Mouse (Mus musculus): ENCODE measurements at regions not wholly inside any gene's neighbourhood (a gene's known extent, or its start where the extent isn't known, plus 50 kb on each side); places are given as distances from the start of the nearest gene placed in this dataset.

DNA sequence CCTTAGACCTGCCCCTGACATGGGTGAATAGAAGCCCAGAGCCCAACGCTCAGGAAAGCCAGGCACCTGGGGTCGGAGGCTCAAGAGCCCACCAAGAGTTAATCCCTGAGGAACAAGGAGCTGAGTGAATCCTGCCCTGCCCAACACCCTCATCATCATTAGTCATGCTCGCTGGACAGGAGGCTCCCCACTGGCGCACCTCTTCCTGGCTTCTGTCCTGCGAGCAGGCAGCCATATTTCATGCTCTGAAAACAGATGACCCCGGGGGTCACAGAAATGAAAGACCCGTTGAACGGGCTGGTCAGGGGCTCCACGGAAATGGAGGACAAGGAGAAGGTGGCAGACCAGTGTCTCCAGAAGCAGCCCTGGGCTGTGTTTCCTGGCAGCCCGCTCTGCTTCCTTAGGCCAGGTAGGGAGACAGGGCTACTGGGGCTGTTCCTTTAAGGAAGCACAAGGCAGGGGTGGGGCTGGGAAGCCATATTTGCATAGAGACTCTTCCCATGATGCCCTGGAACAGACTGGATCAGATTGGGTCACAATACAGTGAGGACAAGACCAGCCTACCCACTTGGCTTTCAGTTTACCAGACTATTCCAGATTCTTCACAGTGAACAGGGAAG, 138.1 kb upstream of the Rbm19 start:
- H3K4me3 ChIP-seq (replicated peaks; ENCODE audit: low read depth, low read length) = no peak overlapping the region
- DNase-seq = no peak
- 28% methylated on average over 10 of the region's 10 CpGs for WGBS
- H3K4me2 ChIP-seq (ENCODE audit: low read length) = no peak overlapping the region
- H3K9me3 ChIP-seq (ENCODE audit: control insufficient read depth, low read length) = no peaks in the 10 kb centered on the region
- ATAC-seq (ENCODE audit: low FRiP score, low TSS enrichment) = no peak
- H3K36me3 ChIP-seq (ENCODE audit: control insufficient read depth, insufficient read depth, low read length) = no peaks in the 10 kb centered on the region
- no peak overlapping the region for H3K9ac ChIP-seq (replicated peaks; ENCODE audit: low read length)
- H3K27ac ChIP-seq (replicated peaks; ENCODE audit: low read depth, low read length) = no peak overlapping the region
- no peaks in the 10 kb centered on the region for H3K4me1 ChIP-seq (ENCODE audit: control insufficient read depth, insufficient read depth, low read length)
- no peaks in the 10 kb centered on the region for H3K27me3 ChIP-seq (ENCODE audit: control insufficient read depth, insufficient read depth, low read length)

DNA sequence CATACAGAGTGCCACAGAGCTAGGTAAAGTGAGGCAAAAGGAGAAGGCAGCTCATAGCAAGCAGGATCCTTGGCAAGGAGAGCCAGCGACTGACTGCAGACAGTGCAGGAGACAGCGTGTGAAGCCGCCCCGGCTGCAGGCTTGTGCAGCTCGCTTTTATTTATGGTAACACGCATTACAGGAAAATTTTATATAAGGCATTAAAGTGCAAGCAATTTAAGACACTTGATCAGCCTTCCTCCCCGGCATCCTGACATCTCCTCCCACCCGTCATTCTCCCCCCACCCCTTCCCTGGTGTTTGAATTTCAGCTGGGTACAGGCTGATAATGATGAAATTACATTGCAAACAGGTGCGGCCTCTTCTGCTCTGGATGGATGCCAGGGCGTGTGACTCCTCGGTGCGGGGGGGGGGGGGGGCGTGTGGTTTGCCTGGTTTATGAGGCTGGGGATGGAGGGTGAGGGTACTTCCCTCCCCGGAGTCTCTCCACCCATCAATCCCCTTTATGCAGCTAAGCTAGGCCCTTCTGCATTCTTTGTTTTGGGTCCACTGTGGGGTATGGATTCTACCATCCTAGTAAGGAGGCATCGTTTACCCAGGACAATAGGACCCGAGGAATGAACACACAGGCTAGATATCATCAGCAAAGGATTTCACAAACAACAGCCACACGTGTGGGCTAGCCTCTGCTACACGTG, 135.0 kb upstream of the Rbm19 start:
- ATAC-seq (ENCODE audit: low FRiP score, low TSS enrichment) = no peak
- Histone ChIP-seq H3K27ac (replicated peaks; ENCODE audit: low read depth, low read length) (no peak overlapping the region), H3K36me3 (ENCODE audit: control insufficient read depth, insufficient read depth, low read length) (no peaks in the 10 kb centered on the region), H3K9ac (replicated peaks; ENCODE audit: low read length) (no peak overlapping the region), H3K27me3 (ENCODE audit: control insufficient read depth, insufficient read depth, low read length) (no peaks in the 10 kb centered on the region), H3K9me3 (ENCODE audit: control insufficient read depth, low read length) (no peaks in the 10 kb centered on the region), H3K4me1 (ENCODE audit: control insufficient read depth, insufficient read depth, low read length) (no peaks in the 10 kb centered on the region), H3K4me2 (ENCODE audit: low read length) (no peak overlapping the region), H3K4me3 (replicated peaks; ENCODE audit: low read depth, low read length) (no peak overlapping the region)
- DNase-seq = peak; percentile 35
- 70% methylated on average over 18 of the region's 18 CpGs for WGBS

GRCm38 (mm10) chr5:119984206-119984605, 132.1 kb upstream of the Rbm19 start:
- Histone ChIP-seq H3K27me3 (ENCODE audit: control insufficient read depth, insufficient read depth, low read length) (no peaks in the 10 kb centered on the region), H3K9ac (replicated peaks; ENCODE audit: low read length) (no peak overlapping the region), H3K4me3 (replicated peaks; ENCODE audit: low read depth, low read length) (no peak overlapping the region), H3K36me3 (ENCODE audit: control insufficient read depth, insufficient read depth, low read length) (no peaks in the 10 kb centered on the region), H3K27ac (replicated peaks; ENCODE audit: low read depth, low read length) (no peak overlapping the region), H3K9me3 (ENCODE audit: control insufficient read depth, low read length) (no peaks in the 10 kb centered on the region), H3K4me1 (ENCODE audit: control insufficient read depth, insufficient read depth, low read length) (no peaks in the 10 kb centered on the region), H3K4me2 (ENCODE audit: low read length) (no peak overlapping the region)
- 76% methylated on average over 7 of the region's 7 CpGs for WGBS
- DNase-seq = no peak
- no peak for ATAC-seq (ENCODE audit: low FRiP score, low TSS enrichment)

DNA sequence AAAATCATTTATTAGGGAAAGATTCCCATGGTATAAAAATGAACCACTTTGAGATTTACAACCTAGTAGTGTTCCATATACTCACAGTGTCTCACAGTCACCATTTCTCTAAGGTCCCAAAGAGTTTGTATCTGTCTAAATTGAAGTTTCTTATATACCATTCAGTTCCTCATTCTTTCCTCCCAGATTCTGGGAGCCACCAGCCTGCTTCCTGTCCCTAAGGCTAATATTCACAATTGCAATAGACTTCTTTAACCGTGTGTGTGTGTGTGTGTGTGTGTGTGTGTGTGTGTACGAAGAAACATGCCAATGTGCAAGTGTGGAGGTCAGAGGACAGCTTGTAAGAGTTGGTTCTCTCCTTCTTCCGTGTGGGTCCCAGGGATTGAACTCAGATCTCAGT, 124.1 kb upstream of the Rbm19 start:
- DNase-seq (no peak), ATAC-seq (ENCODE audit: low FRiP score, low TSS enrichment) (no peak)
- no peaks in the 10 kb centered on the region for H3K9me3 ChIP-seq (ENCODE audit: control insufficient read depth, low read length)
- 81% methylated on average over 3 of the region's 3 CpGs for WGBS
- no peaks in the 10 kb centered on the region for H3K36me3 ChIP-seq (ENCODE audit: control insufficient read depth, insufficient read depth, low read length)
- H3K4me3 ChIP-seq (replicated peaks; ENCODE audit: low read depth, low read length) = no peak overlapping the region
- no peak overlapping the region for H3K4me2 ChIP-seq (ENCODE audit: low read length)
- H3K9ac ChIP-seq (replicated peaks; ENCODE audit: low read length) = no peak overlapping the region
- no peaks in the 10 kb centered on the region for H3K27me3 ChIP-seq (ENCODE audit: control insufficient read depth, insufficient read depth, low read length)
- no peak overlapping the region for H3K27ac ChIP-seq (replicated peaks; ENCODE audit: low read depth, low read length)
- no peaks in the 10 kb centered on the region for H3K4me1 ChIP-seq (ENCODE audit: control insufficient read depth, insufficient read depth, low read length)

- WGBS = 94% methylated on average over 1 of the region's 1 CpGs
- Histone ChIP-seq H3K4me2 (ENCODE audit: low read length) (no peak overlapping the region), H3K27me3 (ENCODE audit: control insufficient read depth, insufficient read depth, low read length) (no peaks in the 10 kb centered on the region), H3K27ac (replicated peaks; ENCODE audit: low read depth, low read length) (no peak overlapping the region), H3K9ac (replicated peaks; ENCODE audit: low read length) (no peak overlapping the region), H3K9me3 (ENCODE audit: control insufficient read depth, low read length) (no peaks in the 10 kb centered on the region), H3K36me3 (ENCODE audit: control insufficient read depth, insufficient read depth, low read length) (no peaks in the 10 kb centered on the region), H3K4me1 (ENCODE audit: control insufficient read depth, insufficient read depth, low read length) (no peaks in the 10 kb centered on the region), H3K4me3 (replicated peaks; ENCODE audit: low read depth, low read length) (no peak overlapping the region)
- DNase-seq = no peak
- no peak for ATAC-seq (ENCODE audit: low FRiP score, low TSS enrichment)
Measured at GRCm38 (mm10) chr5:119995726-119996125, 120.5 kb upstream of the Rbm19 start.

DNA sequence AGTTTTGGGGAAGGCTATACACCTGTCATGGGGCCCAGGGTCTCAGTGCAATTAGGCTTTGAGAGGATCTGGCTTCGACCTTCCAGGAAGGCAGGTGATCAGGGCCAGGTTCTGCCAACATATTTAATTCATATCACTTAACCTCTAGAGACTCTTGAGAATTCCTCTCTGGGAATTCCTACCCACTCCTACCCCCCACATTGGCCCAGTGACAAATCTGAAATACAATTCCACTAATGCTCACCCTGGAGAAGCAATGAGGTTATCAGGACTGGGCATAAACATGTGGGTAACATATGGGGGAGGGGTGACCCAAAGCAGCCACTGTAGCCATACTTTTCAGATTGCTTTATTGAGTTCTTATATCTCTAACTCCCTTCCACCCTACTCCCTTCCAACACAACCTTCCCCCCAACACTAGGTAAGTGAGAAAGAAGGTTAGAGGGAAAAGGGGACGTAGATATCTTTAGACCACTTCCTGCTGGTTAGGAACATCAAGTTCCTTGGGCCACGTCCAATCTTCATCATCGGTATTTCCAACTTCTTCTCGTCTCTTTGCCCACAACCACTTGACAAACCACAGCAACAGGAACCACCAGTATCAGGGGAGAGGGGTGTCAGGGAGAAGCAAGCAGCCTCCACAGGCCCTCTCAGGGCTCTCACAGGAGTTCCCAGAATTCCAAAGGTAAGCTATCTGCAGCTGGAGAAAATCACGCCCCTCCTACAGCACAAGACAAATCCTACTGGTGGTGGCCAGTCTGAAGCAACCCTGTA, 110.4 kb upstream of the Rbm19 start:
- no peak overlapping the region for H3K4me3 ChIP-seq (replicated peaks; ENCODE audit: low read depth, low read length)
- ATAC-seq (ENCODE audit: low FRiP score, low TSS enrichment) (no peak), DNase-seq (no peak)
- no peak overlapping the region for H3K27ac ChIP-seq (replicated peaks; ENCODE audit: low read depth, low read length)
- no peaks in the 10 kb centered on the region for H3K27me3 ChIP-seq (ENCODE audit: control insufficient read depth, insufficient read depth, low read length)
- H3K36me3 ChIP-seq (ENCODE audit: control insufficient read depth, insufficient read depth, low read length) = no peaks in the 10 kb centered on the region
- WGBS = 89% methylated on average over 6 of the region's 6 CpGs
- peaks cover 2% of the 10 kb centered on the region; the same call in 1 of the 2 replicates for H3K9me3 ChIP-seq (ENCODE audit: control insufficient read depth, low read length)
- no peaks in the 10 kb centered on the region for H3K4me1 ChIP-seq (ENCODE audit: control insufficient read depth, insufficient read depth, low read length)
- H3K9ac ChIP-seq (replicated peaks; ENCODE audit: low read length) = no peak overlapping the region
- H3K4me2 ChIP-seq (ENCODE audit: low read length) = no peak overlapping the region

- Histone ChIP-seq H3K27ac (replicated peaks; ENCODE audit: low read depth, low read length) (no peak overlapping the region), H3K4me3 (replicated peaks; ENCODE audit: low read depth, low read length) (no peak overlapping the region), H3K4me1 (ENCODE audit: control insufficient read depth, insufficient read depth, low read length) (no peaks in the 10 kb centered on the region), H3K4me2 (ENCODE audit: low read length) (no peak overlapping the region), H3K36me3 (ENCODE audit: control insufficient read depth, insufficient read depth, low read length) (no peaks in the 10 kb centered on the region), H3K9me3 (ENCODE audit: control insufficient read depth, low read length) (peaks cover 2% of the 10 kb centered on the region; the same call in 1 of the 2 replicates), H3K27me3 (ENCODE audit: control insufficient read depth, insufficient read depth, low read length) (no peaks in the 10 kb centered on the region), H3K9ac (replicated peaks; ENCODE audit: low read length) (no peak overlapping the region)
- 66% methylated on average over 6 of the region's 6 CpGs for WGBS
- ATAC-seq (ENCODE audit: low FRiP score, low TSS enrichment) (no peak), DNase-seq (no peak)
Measured at GRCm38 (mm10) chr5:120007738-120008137, 108.5 kb upstream of the Rbm19 start.

GRCm38 (mm10) chr5:120008306-120008705, 108.0 kb upstream of the Rbm19 start:
- DNase-seq (no peak), ATAC-seq (ENCODE audit: low FRiP score, low TSS enrichment) (no peak)
- Histone ChIP-seq H3K4me1 (ENCODE audit: control insufficient read depth, insufficient read depth, low read length) (no peaks in the 10 kb centered on the region), H3K4me2 (ENCODE audit: low read length) (no peak overlapping the region), H3K9me3 (ENCODE audit: control insufficient read depth, low read length) (peaks cover 2% of the 10 kb centered on the region; the same call in 1 of the 2 replicates), H3K27ac (replicated peaks; ENCODE audit: low read depth, low read length) (no peak overlapping the region), H3K36me3 (ENCODE audit: control insufficient read depth, insufficient read depth, low read length) (no peaks in the 10 kb centered on the region), H3K4me3 (replicated peaks; ENCODE audit: low read depth, low read length) (no peak overlapping the region), H3K27me3 (ENCODE audit: control insufficient read depth, insufficient read depth, low read length) (no peaks in the 10 kb centered on the region), H3K9ac (replicated peaks; ENCODE audit: low read length) (no peak overlapping the region)
- WGBS = 88% methylated on average over 9 of the region's 9 CpGs

All from midbrain, embryonic 14.5 days (tissue).